Mouse (Mus musculus): ENCODE measurements at regions not wholly inside any gene's neighbourhood (a gene's known extent, or its start where the extent isn't known, plus 50 kb on each side); places are given as distances from the start of the nearest gene placed in this dataset.
A peak's percentile ranks its signal among the peaks of the same experiment; 100 is the strongest.

DNA sequence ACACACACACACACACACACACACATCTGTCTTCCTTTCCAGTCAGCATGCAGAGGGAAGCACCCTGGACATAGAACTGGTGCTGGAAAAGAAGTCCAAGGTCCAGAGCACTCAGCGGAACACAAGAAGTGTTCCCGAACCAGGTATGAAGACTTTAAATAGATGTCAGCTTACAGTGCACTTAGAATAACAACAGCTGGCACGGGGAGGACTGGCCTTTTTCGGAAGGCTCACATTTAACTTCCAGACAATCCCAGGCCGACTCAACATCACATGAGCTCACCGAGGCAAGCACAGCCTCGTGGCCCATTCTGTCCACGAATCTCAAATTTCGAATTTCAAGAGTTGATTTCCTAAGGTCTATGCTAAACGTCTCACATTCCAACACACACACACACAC lies 70.9 kb upstream of the Slc25a33 start:
- no peak for DNase-seq

DNA sequence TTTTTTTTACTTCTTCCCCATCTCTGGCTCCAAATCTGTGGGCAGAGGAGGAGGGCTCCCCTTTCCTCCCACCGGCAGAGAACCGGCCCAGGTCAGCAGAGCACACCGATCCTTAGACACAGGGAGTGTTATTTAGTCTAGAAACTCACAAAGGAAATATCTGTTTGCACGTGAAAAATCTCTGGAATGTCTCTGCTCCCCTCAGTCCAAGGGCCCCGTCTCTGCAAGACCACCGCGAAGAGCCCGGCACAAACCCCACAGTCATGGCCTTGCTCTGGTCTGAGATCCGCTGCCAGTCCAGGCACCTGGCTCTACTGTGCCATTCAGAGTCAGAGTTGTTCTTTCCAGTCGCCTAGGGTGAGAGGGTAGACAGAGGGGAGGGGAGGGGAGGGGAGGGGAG lies 69.7 kb upstream of the Slc25a33 start:
- DNase-seq: no peak

DNA sequence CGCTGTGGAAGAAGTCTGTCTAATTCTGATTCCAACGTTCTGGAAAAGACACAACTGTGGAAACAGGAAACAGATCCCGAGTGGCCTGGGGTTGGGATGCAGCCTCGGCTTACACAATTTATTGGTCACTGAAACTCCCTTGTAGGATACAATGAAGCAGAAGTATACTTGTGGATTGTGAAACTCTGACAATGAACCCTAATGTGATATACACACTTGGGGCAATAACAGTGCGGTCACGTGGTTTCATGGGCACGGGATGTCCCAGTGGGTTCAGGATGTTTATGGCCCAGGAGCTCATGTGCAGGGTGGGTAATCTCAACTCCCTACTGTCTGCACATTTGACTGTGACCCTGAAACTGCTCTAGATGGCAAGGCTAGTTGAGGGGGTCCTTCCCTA lies 68.8 kb upstream of the Slc25a33 start:
- no peak for DNase-seq

DNA sequence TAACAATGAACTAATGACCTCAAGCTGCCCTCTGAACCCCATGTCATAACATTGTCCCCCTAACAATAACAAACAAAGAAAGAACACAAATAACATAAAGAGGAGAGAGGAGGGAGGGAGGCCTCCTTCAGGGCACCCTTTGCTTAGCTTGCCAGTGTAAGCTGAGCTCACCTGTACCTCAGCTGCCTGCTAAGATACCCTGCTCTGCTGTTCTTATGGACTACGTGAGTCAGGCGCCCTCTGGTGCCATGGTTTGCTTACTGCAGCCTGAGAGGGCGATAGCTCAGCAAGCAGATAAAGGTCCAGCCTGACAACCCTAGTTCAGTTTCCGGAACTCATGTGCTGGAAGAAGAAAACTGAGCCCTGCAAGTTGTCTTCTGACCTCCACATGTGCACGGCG lies 67.8 kb upstream of the Slc25a33 start:
- DNase-seq: peak in 1 of 2 experiments; percentile 11

DNA sequence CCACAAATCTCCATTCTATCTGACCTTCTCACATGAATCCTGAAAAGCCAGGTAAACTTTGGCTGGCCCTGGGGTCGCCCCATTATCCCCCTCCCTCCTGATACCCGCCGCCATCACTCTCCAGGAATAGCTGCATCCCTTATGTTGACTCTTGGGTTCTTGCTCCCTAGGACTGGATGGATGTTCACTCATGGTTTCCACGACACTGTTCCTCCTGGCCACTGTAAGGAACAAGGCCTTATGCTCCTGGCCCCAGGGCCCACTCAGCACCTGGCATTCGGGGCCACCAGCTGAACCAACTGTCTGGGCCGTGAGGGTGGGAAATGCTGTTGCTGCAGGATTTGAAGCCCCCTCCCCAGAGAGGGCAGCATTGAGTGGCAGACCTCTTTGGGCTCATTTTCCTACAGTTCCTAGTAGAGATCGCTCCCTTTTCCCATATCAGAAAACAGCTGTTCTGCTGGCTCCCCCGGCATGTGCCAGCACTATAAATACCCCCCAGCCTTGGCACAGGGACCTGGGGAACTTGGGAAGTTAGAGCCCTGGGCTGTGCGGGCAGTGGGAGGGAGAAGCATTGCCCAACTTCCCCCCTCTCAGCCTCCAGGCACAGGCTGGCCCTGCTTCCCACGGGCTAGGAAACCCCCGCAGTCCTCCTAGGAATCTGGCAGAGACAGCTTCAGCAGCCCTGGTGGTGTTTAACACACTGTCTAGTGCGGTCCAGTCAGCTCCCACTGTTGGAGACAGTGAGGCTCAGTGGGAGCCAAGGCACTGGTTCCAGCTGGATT lies 66.6 kb upstream of the Slc25a33 start:
- no peak for DNase-seq

DNA sequence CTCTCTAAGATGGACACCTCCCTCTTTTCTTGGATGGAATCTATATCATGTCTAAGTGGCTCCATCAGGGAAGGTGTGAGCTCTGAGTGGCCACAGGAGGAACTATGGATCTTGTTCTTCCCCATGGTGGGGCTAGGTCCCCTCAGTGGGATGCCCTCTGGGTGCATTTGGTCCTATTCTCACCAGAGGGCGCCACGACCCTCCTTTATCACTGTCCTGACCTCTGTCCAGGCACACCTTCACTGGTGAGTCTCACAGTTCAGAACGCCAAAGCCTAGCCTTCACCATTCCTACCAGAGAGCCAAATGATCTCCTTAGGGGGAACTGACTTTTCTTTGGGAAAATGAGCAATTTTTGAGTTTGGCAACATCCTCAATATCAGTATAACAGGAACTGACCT lies 64.6 kb upstream of the Slc25a33 start:
- DNase-seq: peak; percentile 24 to 29

DNA sequence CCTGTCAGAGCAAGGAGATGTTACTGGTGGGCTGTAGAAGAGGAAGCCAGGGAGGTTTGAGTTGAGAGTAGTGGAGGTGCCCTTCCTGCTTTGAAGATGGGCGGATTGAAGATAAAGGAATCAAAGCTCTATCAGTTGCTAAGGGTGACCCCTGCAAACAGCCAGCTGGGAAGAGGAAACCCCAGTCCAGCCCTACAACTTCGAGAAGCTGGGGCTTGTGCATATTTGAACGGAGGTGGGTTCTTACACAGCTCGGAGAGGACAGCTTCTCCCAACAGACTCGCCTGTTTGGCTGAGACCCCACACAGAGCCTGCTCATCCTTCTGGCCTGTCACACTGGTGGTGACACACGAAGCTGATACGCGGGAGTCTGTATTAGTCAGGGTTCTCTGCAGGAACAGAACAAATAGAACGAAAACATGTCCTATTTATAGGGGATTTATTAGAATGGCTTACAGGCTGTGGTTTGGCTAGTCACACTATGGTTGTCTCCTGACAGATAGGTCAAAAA lies 60.6 kb upstream of the Slc25a33 start:
- no peak for DNase-seq

DNA sequence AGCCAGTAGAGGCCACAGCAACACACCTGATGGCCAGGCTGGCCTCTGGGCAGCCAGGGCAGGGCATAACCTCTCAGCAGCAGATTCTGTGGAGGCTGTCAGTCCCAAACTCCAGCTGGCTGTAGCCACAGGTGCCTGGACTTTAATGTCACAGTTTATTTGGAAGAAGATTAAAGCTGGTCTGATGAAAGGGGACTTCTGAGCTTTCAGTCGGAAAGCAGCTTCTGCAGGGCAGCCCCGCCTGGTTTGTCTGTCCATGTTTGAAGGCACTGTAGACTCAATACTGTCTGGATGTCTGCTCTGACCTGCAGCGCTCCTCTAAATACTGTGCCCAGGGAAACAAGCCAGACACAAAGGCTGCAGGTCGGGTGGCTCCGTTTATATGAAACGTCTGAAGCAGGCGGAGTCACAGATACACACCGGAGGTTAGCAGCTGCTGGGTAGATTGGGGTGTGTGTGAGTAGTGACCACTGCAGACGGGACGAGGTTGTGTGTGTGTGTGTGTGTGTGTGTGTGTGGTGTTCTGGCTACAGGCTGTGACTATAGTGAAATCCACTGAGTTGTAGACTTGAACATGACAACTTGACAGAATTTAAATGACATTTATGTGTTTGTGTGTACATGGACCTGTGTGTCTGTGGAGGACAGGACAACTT lies 58.5 kb upstream of the Slc25a33 start:
- no peak for DNase-seq

DNA sequence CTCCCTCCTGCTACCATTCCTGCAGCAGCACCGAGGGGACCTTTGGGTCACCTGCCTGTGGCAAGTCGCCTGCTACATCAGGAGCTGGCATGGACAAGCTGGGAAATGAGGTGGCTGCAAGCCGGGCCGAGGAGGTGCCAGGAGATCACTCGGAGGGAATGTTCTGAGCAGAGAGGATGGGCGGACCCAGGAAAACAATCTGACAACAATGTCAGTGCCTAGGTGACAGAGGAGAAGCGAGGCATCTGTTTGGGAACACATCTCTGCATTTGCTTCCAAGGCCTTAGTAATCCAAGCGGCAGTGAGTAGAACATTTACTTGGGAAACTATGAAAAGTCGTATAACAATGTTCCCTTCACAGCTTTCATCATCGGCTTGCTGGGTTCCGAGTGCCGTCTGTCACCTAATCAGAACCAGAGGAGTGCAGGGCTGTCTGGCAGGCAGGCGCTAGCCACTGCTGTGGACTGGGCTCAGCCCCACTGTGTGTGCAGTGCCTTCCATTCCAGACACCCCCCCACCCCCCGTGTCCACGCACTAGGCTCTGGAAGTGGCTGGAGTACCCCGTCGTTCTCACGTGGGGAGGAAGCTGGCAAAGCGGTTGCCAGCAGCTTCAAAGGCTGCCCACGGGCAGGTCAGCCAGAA lies 56.6 kb upstream of the Slc25a33 start:
- no peak for DNase-seq

DNA sequence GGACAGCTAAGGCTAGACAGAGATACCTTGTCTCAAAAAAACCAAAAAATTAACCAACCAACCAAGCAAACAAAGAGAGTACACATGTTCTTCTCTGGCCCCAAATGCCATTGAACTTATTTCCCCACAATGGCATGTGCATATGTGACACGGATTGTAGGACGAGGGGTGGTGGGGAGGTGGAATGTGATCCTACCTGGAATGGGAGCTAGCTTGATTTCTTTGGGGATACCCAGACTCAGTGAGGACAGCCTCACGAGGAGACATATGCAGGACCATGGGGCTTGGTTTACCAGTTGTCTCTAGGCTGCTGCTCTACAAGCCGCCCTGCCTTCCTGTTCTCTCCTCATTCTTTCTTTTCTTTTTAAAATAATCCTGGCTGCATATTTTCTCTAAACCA lies 55.9 kb upstream of the Slc25a33 start:
- DNase-seq: no peak

DNA sequence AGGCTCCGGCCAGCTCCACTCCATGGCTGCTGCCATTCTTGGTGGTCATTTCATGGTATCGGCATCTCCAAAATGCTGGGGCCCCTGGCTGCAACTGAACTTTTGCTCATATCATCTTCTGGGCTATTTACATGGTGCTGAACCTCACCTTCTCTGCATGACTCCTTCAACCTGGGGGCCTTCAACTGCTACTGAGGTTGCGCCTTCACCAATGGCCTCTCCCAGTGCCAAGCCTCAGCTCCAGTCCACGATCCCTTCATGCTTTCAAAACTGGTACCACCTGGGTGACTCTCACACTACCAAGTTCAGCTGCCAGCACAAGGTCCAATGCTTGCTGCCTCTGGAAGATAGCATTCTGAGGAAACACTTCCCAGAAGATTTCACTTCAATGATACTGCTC lies 53.7 kb upstream of the Slc25a33 start:
- no peak for DNase-seq

Measured in cerebellum, adult 18-20 months (tissue).